Mouse (Mus musculus): ENCODE results near the gene Hmgcs2. TPM values are rescaled to one million over a fixed set of nuclear protein-coding genes. Genes with fewer than 3 reads are reported as not detected.

Gene Hmgcs2
- polyA plus RNA-seq (2015; fragmentation: Nextera tagmentation; extraction: Ambion mirVana) = 2.0 and 2.4 TPM in 2 replicates

- Histone ChIP-seq H3K36me3 (ENCODE audit: poor library complexity, severe bottlenecking) (no peaks in the 10 kb centered on the region), H3K4me1 (0 out of 2 replicates have a peak, but pooled peaks cover 5% of the 10 kb centered on the region), H3K4me2 (no peak within 1 kb of the TSS), H3K4me3 (no peak within 1 kb of the TSS), H3K27ac (no peak within 1 kb of the TSS), H3K9me3 (replicated peaks) (no peaks in the 10 kb centered on the region), H3K27me3 (no peaks in the 10 kb centered on the region), H3K9ac (no peak within 1 kb of the TSS)
- WGBS = 65% methylated on average over 14 of the region's 14 CpGs
- peak; percentile 24 for ATAC-seq
These were observed at the start of gene Hmgcs2 for GRCm38 (mm10) chr3:98280204-98280932. Gene Hmgcs2 (plus strand): TSS chr3:98280435.

GRCm38 (mm10) chr3:98233504-98233903, 46.7 kb upstream of the Hmgcs2 start:
- H3K4me3 ChIP-seq = no peak overlapping the region
- no peaks in the 10 kb centered on the region for H3K4me1 ChIP-seq
- H3K36me3 ChIP-seq (ENCODE audit: poor library complexity, severe bottlenecking) = no peaks in the 10 kb centered on the region
- H3K27ac ChIP-seq = no peak overlapping the region
- no peak for ATAC-seq
- H3K9ac ChIP-seq = no peak overlapping the region
- no peak overlapping the region for H3K4me2 ChIP-seq
- no peaks in the 10 kb centered on the region for H3K27me3 ChIP-seq
- H3K9me3 ChIP-seq (replicated peaks) = no peaks in the 10 kb centered on the region

- H3K27me3 ChIP-seq = no peaks in the 10 kb centered on the region
- no peak for ATAC-seq
- H3K4me1 ChIP-seq = no peaks in the 10 kb centered on the region
- H3K9me3 ChIP-seq (replicated peaks) = no peaks in the 10 kb centered on the region
- no peak overlapping the region for H3K27ac ChIP-seq
- 91% methylated on average over 6 of the region's 6 CpGs for WGBS
- no peak overlapping the region for H3K4me3 ChIP-seq
- no peak overlapping the region for H3K9ac ChIP-seq
- H3K36me3 ChIP-seq (ENCODE audit: poor library complexity, severe bottlenecking) = no peaks in the 10 kb centered on the region
- H3K4me2 ChIP-seq = no peak overlapping the region
These were observed 44.0 kb upstream of the Hmgcs2 start for GRCm38 (mm10) chr3:98236266-98236665.

- no peak overlapping the region for H3K4me3 ChIP-seq
- H3K4me2 ChIP-seq = no peak overlapping the region
- H3K9ac ChIP-seq = no peak overlapping the region
- no peak overlapping the region for H3K27ac ChIP-seq
- H3K4me1 ChIP-seq = no peaks in the 10 kb centered on the region
- no peaks in the 10 kb centered on the region for H3K27me3 ChIP-seq
- H3K9me3 ChIP-seq (replicated peaks) = no peaks in the 10 kb centered on the region
- ATAC-seq = no peak
- 90% methylated on average over 5 of the region's 5 CpGs for WGBS
- no peaks in the 10 kb centered on the region for H3K36me3 ChIP-seq (ENCODE audit: poor library complexity, severe bottlenecking)
These were observed 43.0 kb upstream of the Hmgcs2 start for GRCm38 (mm10) chr3:98237240-98237639.

- H3K4me1 ChIP-seq = no peaks in the 10 kb centered on the region
- ATAC-seq = no peak
- no peak overlapping the region for H3K4me2 ChIP-seq
- no peaks in the 10 kb centered on the region for H3K36me3 ChIP-seq (ENCODE audit: poor library complexity, severe bottlenecking)
- H3K27me3 ChIP-seq = no peaks in the 10 kb centered on the region
- H3K4me3 ChIP-seq = no peak overlapping the region
- H3K9me3 ChIP-seq (replicated peaks) = no peaks in the 10 kb centered on the region
- H3K27ac ChIP-seq = no peak overlapping the region
- no peak overlapping the region for H3K9ac ChIP-seq
- WGBS = 81% methylated on average over 3 of the region's 3 CpGs
These were observed 42.1 kb upstream of the Hmgcs2 start for GRCm38 (mm10) chr3:98238150-98238549.

GRCm38 (mm10) chr3:98242051-98242450, 38.2 kb upstream of the Hmgcs2 start:
- no peak overlapping the region for H3K4me2 ChIP-seq
- no peak overlapping the region for H3K4me3 ChIP-seq
- no peak for ATAC-seq
- no peaks in the 10 kb centered on the region for H3K36me3 ChIP-seq (ENCODE audit: poor library complexity, severe bottlenecking)
- WGBS = 84% methylated on average over 3 of the region's 3 CpGs
- no peaks in the 10 kb centered on the region for H3K9me3 ChIP-seq (replicated peaks)
- no peak overlapping the region for H3K9ac ChIP-seq
- no peak overlapping the region for H3K27ac ChIP-seq
- H3K27me3 ChIP-seq = no peaks in the 10 kb centered on the region
- peaks cover 6% of the 10 kb centered on the region; the same call in 1 of the 2 replicates for H3K4me1 ChIP-seq

- Histone ChIP-seq H3K4me2 (no peak overlapping the region), H3K9me3 (replicated peaks) (no peaks in the 10 kb centered on the region), H3K4me3 (no peak overlapping the region), H3K36me3 (ENCODE audit: poor library complexity, severe bottlenecking) (no peaks in the 10 kb centered on the region), H3K27ac (no peak overlapping the region), H3K27me3 (no peaks in the 10 kb centered on the region), H3K4me1 (peaks cover 6% of the 10 kb centered on the region; the same call in 1 of the 2 replicates), H3K9ac (no peak overlapping the region)
- WGBS = 76% methylated on average over 8 of the region's 8 CpGs
- no peak for ATAC-seq
These were observed 37.7 kb upstream of the Hmgcs2 start for GRCm38 (mm10) chr3:98242458-98243037.

- Histone ChIP-seq H3K4me3 (no peak overlapping the region), H3K9ac (no peak overlapping the region), H3K9me3 (replicated peaks) (no peaks in the 10 kb centered on the region), H3K27ac (no peak overlapping the region), H3K4me2 (no peak overlapping the region), H3K27me3 (no peaks in the 10 kb centered on the region), H3K4me1 (peaks cover 6% of the 10 kb centered on the region; the same call in 1 of the 2 replicates), H3K36me3 (ENCODE audit: poor library complexity, severe bottlenecking) (no peaks in the 10 kb centered on the region)
- no peak for ATAC-seq
- WGBS = 13% methylated on average over 8 of the region's 8 CpGs
These were observed 34.3 kb upstream of the Hmgcs2 start for GRCm38 (mm10) chr3:98245892-98246291.

- Histone ChIP-seq H3K27ac (no peak overlapping the region), H3K4me3 (no peak overlapping the region), H3K4me2 (no peak overlapping the region), H3K4me1 (peaks cover 6% of the 10 kb centered on the region; the same call in 1 of the 2 replicates), H3K9ac (no peak overlapping the region), H3K27me3 (no peaks in the 10 kb centered on the region), H3K36me3 (ENCODE audit: poor library complexity, severe bottlenecking) (no peaks in the 10 kb centered on the region), H3K9me3 (replicated peaks) (no peaks in the 10 kb centered on the region)
- no peak for ATAC-seq
- WGBS = 37% methylated on average over 7 of the region's 7 CpGs
These were observed 33.1 kb upstream of the Hmgcs2 start for GRCm38 (mm10) chr3:98246985-98247751.

GRCm38 (mm10) chr3:98249378-98249777, 30.9 kb upstream of the Hmgcs2 start:
- Histone ChIP-seq H3K4me3 (no peak overlapping the region), H3K9me3 (replicated peaks) (no peaks in the 10 kb centered on the region), H3K27me3 (no peaks in the 10 kb centered on the region), H3K27ac (no peak overlapping the region), H3K36me3 (ENCODE audit: poor library complexity, severe bottlenecking) (no peaks in the 10 kb centered on the region), H3K4me1 (peaks cover 6% of the 10 kb centered on the region; the same call in 1 of the 2 replicates), H3K4me2 (no peak overlapping the region), H3K9ac (no peak overlapping the region)
- 94% methylated on average over 2 of the region's 2 CpGs for WGBS
- no peak for ATAC-seq

GRCm38 (mm10) chr3:98249833-98250448, 30.3 kb upstream of the Hmgcs2 start:
- H3K36me3 ChIP-seq (ENCODE audit: poor library complexity, severe bottlenecking) = no peaks in the 10 kb centered on the region
- 87% methylated on average over 11 of the region's 11 CpGs for WGBS

GRCm38 (mm10) chr3:98254059-98254458, 26.2 kb upstream of the Hmgcs2 start:
- H3K9ac ChIP-seq = no peak overlapping the region
- ATAC-seq = no peak
- no peaks in the 10 kb centered on the region for H3K27me3 ChIP-seq
- H3K4me3 ChIP-seq = no peak overlapping the region
- H3K36me3 ChIP-seq (ENCODE audit: poor library complexity, severe bottlenecking) = no peaks in the 10 kb centered on the region
- no peak overlapping the region for H3K4me2 ChIP-seq
- 96% methylated on average over 2 of the region's 3 CpGs for WGBS
- no peak overlapping the region for H3K27ac ChIP-seq
- H3K4me1 ChIP-seq = no peaks in the 10 kb centered on the region
- H3K9me3 ChIP-seq (replicated peaks) = no peaks in the 10 kb centered on the region

More at GRCm38 (mm10) chr3:98249833-98250448, 30.3 kb upstream of the Hmgcs2 start:
- ATAC-seq = no peak
- no peak overlapping the region for H3K27ac ChIP-seq
- no peaks in the 10 kb centered on the region for H3K27me3 ChIP-seq
- H3K9me3 ChIP-seq (replicated peaks) = no peaks in the 10 kb centered on the region
- no peak overlapping the region for H3K9ac ChIP-seq
- H3K4me2 ChIP-seq = no peak overlapping the region
- H3K4me3 ChIP-seq = no peak overlapping the region
- peaks cover 6% of the 10 kb centered on the region; the same call in 1 of the 2 replicates for H3K4me1 ChIP-seq

All from forebrain, embryonic 13.5 days (tissue).